ENCODE assay signal across 13 mouse cellular contexts in genomic region chr11:117069027-117069426, GRCm38 (mm10). TPM values are rescaled to one million over a fixed set of nuclear protein-coding genes. Genes with fewer than 3 reads are reported as not detected.
A peak's percentile ranks its signal among the peaks of the same experiment; 100 is the strongest.
DNase-seq lines count a peak whose midpoint lies in the region; TF ChIP-seq lines count a peak whose summit lies in the region.
"Had no signal": no experiment of that assay in that cellular context is flagged by ENCODE, and none has a peak within 500 bp of the region (broad histone marks: within the 10 kb centered on the region; RNA-seq: fewer than 3 reads in every experiment).

No protein-coding gene starts in this region.

- dilution Hi-C loops in CH12.LX (cut with MboI; ENCODE audit: extremely low pct_ligation_motif_present, extremely low pct_unique_long_range_greater_than_20kb, low sequenced_read_pairs) = no loop called here

- no peak overlapping the region for H3K4me3 ChIP-seq in left cerebral cortex, adult 2 months
- no peak overlapping the region for H3K4me3 ChIP-seq in CH12.LX (replicated peaks in 1 of 3; ENCODE audit: low read depth in 2 of 3, low read length in 2 of 3, poor library complexity in 1 of 3)
- H3K4me3 ChIP-seq: heart, embryonic 13.5 days; hindbrain, embryonic 13.5 days; kidney, embryonic 15.5 days; neural tube, embryonic 12.5 days had no signal

- H3K27me3 ChIP-seq in CH12.LX (replicated peaks) = peaks cover 32% of the 10 kb centered on the region
- no peaks in the 10 kb centered on the region for H3K27me3 ChIP-seq in splenic B cell, adult 2 months (ENCODE audit: control insufficient read depth, insufficient read depth, low read length, poor library complexity, severe bottlenecking)
- H3K27me3 ChIP-seq: neural tube, embryonic 12.5 days had no signal

- no peak for TF ChIP-seq EP300 in CH12.LX (IDR thresholded peaks at IDR 0.05; ENCODE audit: low read length)

- H3K79me2 ChIP-seq in CH12.LX (replicated peaks; ENCODE audit: control insufficient read depth, extremely low read depth, insufficient read depth, poor library complexity, severe bottlenecking) = no peaks in the 10 kb centered on the region

- intact Hi-C loops in left cerebral cortex, adult 2 months (cut with DNase I) = no loop called here
- intact Hi-C loops in left cerebral cortex, postnatal 25 days (cut with DNase I) = no loop called here

- H3K4me1 ChIP-seq in CH12.LX (ENCODE audit: control insufficient read depth in 1 of 2, insufficient read depth in 2 of 2) = peaks cover 0 to 23% of the 10 kb centered on the region in 2 experiments; a peak in 3 of 4 replicates

- TF ChIP-seq RAD21 in CH12.LX (IDR thresholded peaks at IDR 0.05; ENCODE audit: low read depth, low read length) = peak; percentile 52

- TF ChIP-seq POLR2A in CH12.LX (IDR thresholded peaks at IDR 0.05; ENCODE audit: low read depth, low read length) = no peak

- peak; percentile 29 for TF ChIP-seq CTCF in left cerebral cortex, adult 2 months (IDR thresholded peaks at IDR 0.05)
- TF ChIP-seq CTCF in CH12.LX (conservative IDR thresholded peaks at IDR 0.05 in 1 of 2, IDR thresholded peaks at IDR 0.05 in 1 of 2; ENCODE audit: low read depth in 2 of 2, low read length in 2 of 2) = peak in 1 of 2 experiments; percentile 71; a peak in 3 of 4 replicates

- no peaks in the 10 kb centered on the region for H3K36me3 ChIP-seq in CH12.LX (replicated peaks in 1 of 2; ENCODE audit: control insufficient read depth in 1 of 2, insufficient read depth in 1 of 2, low read length in 1 of 2)
- H3K36me3 ChIP-seq in splenic B cell, adult 2 months (ENCODE audit: control insufficient read depth, insufficient read depth, low read length, poor library complexity, severe bottlenecking) = no peaks in the 10 kb centered on the region
- H3K36me3 ChIP-seq: heart, embryonic 13.5 days; hindbrain, embryonic 13.5 days; kidney, embryonic 15.5 days; neural tube, embryonic 12.5 days had no signal

- H3K4me2 ChIP-seq in CH12.LX (ENCODE audit: insufficient read depth, low read depth, poor library complexity, severe bottlenecking) = no peak overlapping the region
- H3K4me2 ChIP-seq: heart, embryonic 13.5 days; hindbrain, embryonic 13.5 days; kidney, embryonic 15.5 days; neural tube, embryonic 12.5 days had no signal

- in situ Hi-C loops in CH12.LX (cut with MboI; ENCODE audit: low pct_ligation_motif_present, low pct_unique_long_range_greater_than_20kb, low sequenced_read_pairs) = no loop called here

- no peak for DNase-seq in left cerebral cortex, adult 2 months (ENCODE audit: extremely low spot score in 1 of 2, low spot score in 2 of 2)
- DNase-seq in left cerebral cortex, postnatal 25 days (ENCODE audit: low spot score in 2 of 2) = no peak
- DNase-seq in CH12.LX (ENCODE audit: extremely low read depth) (no peak), R1 (ENCODE audit: low read depth, low spot score) (peak; percentile 60)
- peak; percentile 44 for DNase-seq in splenic B cell, adult 2 months (ENCODE audit: low read depth, low spot score)
- DNase-seq in cerebellum, adult 9-11 months = no peak
- no peak for DNase-seq in layer of hippocampus, adult 8-10 months (ENCODE audit: low spot score in 2 of 2)
- DNase-seq: adrenal gland, postnatal 10 days; embryo, embryonic 11 days had no signal

- H3K9ac ChIP-seq in CH12.LX (ENCODE audit: insufficient read depth, low read depth) = no peak overlapping the region
- H3K9ac ChIP-seq: heart, embryonic 13.5 days; hindbrain, embryonic 13.5 days; kidney, embryonic 15.5 days; neural tube, embryonic 12.5 days had no signal

- H3K27ac ChIP-seq in left cerebral cortex, adult 2 months = no peak overlapping the region
- H3K27ac ChIP-seq in CH12.LX (ENCODE audit: insufficient read depth, low read depth) = no peak overlapping the region
- H3K27ac ChIP-seq: heart, embryonic 13.5 days; hindbrain, embryonic 13.5 days; kidney, embryonic 15.5 days; neural tube, embryonic 12.5 days had no signal

- peaks cover 2% of the 10 kb centered on the region for H3K9me3 ChIP-seq in CH12.LX (replicated peaks; ENCODE audit: low read length)
- H3K9me3 ChIP-seq: heart, embryonic 13.5 days; hindbrain, embryonic 13.5 days; kidney, embryonic 15.5 days; neural tube, embryonic 12.5 days had no signal

TF ChIP-seq in CH12.LX, 34 proteins besides CTCF, POLR2A, EP300 and RAD21:
- no peak for TF ChIP-seq GABPA (IDR thresholded peaks at IDR 0.05; ENCODE audit: insufficient replicate concordance, low read depth, low read length)
- TF ChIP-seq SMC3 (IDR thresholded peaks at IDR 0.05; ENCODE audit: low read depth, low read length) = peak; percentile 60

RNA-seq across cellular contexts. Expression of gene Sec14l1, which starts 45.9 kb away (rescaled TPM):
- total RNA-seq in left cerebral cortex, adult 2 months (2021) = 100 to 1,000 TPM; 198 to 229 TPM
- total RNA-seq in left cerebral cortex, postnatal 25 days (2021) = 100 to 1,000 TPM; 174 to 208 TPM
- 17.9 and 28.2 TPM in 2 replicates for total RNA-seq in CH12.LX (2012; rRNA removed)
- 17.5 and 18.5 TPM in 2 replicates for total RNA-seq in CH12.LX (2014; rRNA removed)
- 20.6 and 21.5 TPM in 2 replicates for polyA plus RNA-seq in CH12.LX (2012; ENCODE audit: insufficient read length, low read depth)
- 100 to 1,000 TPM; 221 to 238 (median 233) TPM for total RNA-seq in layer of hippocampus, adult 8-10 months (2022)

Comparison
In these comparisons a context has a peak if more than half of its experiments do, and no peak if none do; other contexts are left out.
1. DNase-seq: peak in R1 (single experiment) and splenic B cell, adult 2 months (single experiment); none in left cerebral cortex, adult 2 months (0 of 2), left cerebral cortex, postnatal 25 days (0 of 2), CH12.LX (single experiment), cerebellum, adult 9-11 months (single experiment) and layer of hippocampus, adult 8-10 months (0 of 2).
2. RNA of gene Sec14l1, which starts 45.9 kb away (total RNA-seq): 221 to 238 TPM in layer of hippocampus, adult 8-10 months, 198 to 229 TPM in left cerebral cortex, adult 2 months and 174 to 208 TPM in left cerebral cortex, postnatal 25 days; 17.5 to 28.2 TPM in CH12.LX; every median in the first group is over 4 times any median in the second.